Mouse (Mus musculus): ENCODE results near the gene Os9. TPM values are rescaled to one million over a fixed set of nuclear protein-coding genes. Genes with fewer than 3 reads are reported as not detected.
A peak's percentile ranks its signal among the peaks of the same experiment; 100 is the strongest.
"Not testable (repeated sequence)": the region's sequence is repeated elsewhere in the genome, so short reads cannot be mapped to it uniquely, and the experiment has no call there.

The Os9 gene
- polyA plus RNA-seq, 1 experiment from 2014 or later = 51.2 TPM

DNA sequence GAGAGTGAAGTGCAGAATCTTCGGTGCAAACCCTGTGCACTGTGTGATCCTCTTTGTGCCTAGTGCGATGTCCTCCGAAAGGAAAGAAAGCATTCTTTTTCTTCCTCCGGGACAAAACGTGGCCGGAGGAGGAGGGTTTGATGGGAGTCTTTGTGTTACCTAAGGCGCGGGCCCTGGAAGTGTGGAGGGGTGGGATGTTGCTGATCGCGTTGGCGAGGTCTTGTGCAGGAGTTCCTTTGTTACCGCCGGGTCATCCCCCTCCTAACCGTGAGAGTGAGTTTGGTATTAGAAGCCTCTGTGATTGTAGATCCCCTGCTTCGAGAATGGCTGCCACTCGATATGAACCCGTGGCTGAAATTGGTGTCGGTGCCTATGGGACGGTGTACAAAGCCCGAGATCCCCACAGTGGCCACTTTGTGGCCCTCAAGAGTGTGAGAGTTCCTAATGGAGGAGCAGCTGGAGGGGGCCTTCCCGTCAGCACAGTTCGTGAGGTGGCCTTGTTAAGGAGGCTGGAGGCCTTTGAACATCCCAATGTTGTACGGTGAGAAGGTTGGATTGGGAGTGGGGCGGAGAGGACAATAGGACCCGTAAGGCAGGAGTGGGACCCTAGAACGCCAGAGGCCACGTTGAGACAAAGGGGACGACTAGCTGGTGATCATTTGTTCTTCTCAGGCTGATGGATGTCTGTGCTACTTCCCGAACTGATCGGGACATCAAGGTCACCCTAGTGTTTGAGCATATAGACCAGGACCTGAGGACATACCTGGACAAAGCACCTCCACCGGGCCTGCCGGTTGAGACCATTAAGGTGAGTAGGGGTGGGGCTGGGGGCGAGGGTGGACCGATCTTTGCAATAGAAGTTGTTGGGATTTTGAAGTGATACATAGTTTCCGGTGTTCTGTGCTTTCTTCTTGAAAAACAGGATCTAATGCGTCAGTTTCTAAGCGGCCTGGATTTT is 56.7 kb downstream of the Os9 start:
- Histone ChIP-seq H3K9me3 (ENCODE audit: control insufficient read depth, low read length) (no peaks in the 10 kb centered on the region), H3K36me3 (ENCODE audit: control insufficient read depth, insufficient read depth, low read length) (peaks cover 34% of the 10 kb centered on the region), H3K4me2 (peak overlapping the region; percentile 86), H3K4me3 (ENCODE audit: low read depth, low read length) (peak overlapping the region; percentile 87), H3K27me3 (replicated peaks; ENCODE audit: control insufficient read depth, insufficient read depth, low read length) (peaks cover 27% of the 10 kb centered on the region), H3K4me1 (replicated peaks; ENCODE audit: control insufficient read depth, insufficient read depth, low read length) (peaks cover 31% of the 10 kb centered on the region), H3K9ac (ENCODE audit: low read depth, low read length) (peak overlapping the region; percentile 98), H3K27ac (ENCODE audit: low read depth, low read length) (peak overlapping the region; percentile 86)
- WGBS = 11% methylated on average over 37 of the region's 37 CpGs
- no peak for ATAC-seq (replicated peaks; ENCODE audit: low FRiP score)
- no peak for DNase-seq (ENCODE audit: low spot score)

DNA sequence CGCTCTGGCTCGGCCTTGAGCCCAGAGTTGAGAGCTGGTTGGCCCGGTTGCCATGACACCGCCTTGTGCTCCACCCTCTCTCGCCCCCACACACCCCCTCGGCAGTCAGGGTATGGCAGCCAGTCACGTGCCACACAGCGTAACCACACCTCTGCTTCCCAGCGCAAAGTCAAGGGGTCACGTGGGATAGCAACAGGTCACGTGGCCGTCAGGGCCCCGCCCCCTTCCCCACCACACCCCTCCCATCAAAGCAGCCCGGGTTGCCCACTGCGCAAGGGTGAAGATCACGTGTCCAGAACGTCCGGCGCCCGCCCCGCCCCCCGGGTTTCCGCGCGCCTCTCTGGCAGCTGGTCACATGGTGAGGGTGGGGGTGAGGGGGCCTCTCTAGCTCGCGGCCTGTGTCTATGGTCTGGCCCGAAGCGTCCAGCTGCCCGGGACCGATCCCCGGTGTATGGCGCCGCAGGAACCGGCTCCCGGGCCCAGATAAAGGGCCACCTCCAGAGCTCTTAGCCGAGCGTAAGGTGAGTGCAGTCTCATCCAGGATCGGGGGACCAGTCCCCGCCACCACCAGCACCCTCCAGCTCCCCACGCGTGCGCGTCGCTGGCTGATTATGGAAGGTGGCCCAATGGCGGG is 57.6 kb downstream of the Os9 start, which contains the start of gene Cdk4:
TSS of gene Cdk4 (plus strand) at position 296 of the 634 bp plus-strand sequence.
- Histone ChIP-seq H3K4me2 (peak within 1 kb of the TSS; percentile 86), H3K9ac (ENCODE audit: low read depth, low read length) (peak within 1 kb of the TSS; percentile 98), H3K4me1 (replicated peaks; ENCODE audit: control insufficient read depth, insufficient read depth, low read length) (peaks cover 30% of the 10 kb centered on the region), H3K36me3 (ENCODE audit: control insufficient read depth, insufficient read depth, low read length) (peaks cover 34% of the 10 kb centered on the region), H3K9me3 (ENCODE audit: control insufficient read depth, low read length) (no peaks in the 10 kb centered on the region), H3K4me3 (ENCODE audit: low read depth, low read length) (peak within 1 kb of the TSS; percentile 87), H3K27me3 (replicated peaks; ENCODE audit: control insufficient read depth, insufficient read depth, low read length) (peaks cover 35% of the 10 kb centered on the region), H3K27ac (ENCODE audit: low read depth, low read length) (peak within 1 kb of the TSS; percentile 86)
- under 1% methylated on average over 45 of the region's 46 CpGs for WGBS
- ATAC-seq (replicated peaks; ENCODE audit: low FRiP score) = peak; percentile 90
- peak; percentile 100 for DNase-seq (ENCODE audit: low spot score)

DNA sequence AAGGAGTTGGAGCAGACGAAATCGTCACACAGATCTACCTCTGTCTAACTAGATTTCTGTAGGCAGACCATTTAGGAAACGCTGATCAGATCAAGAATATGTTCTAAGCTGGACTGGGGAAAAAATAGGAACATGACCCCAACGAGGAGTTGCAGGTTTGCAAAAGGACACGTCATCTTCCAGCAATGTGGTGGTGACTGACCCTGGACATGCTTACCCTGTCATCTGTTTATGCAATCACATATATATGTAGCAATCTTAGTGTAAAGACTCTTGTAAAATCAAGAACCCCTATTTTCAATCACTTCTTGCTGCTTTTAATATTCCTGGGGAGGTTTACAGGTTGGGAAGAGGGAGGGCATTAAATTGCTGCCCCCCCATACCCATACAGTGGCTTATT is 58.4 kb downstream of the Os9 start:
- Histone ChIP-seq H3K36me3 (ENCODE audit: control insufficient read depth, insufficient read depth, low read length) (peaks cover 29% of the 10 kb centered on the region), H3K9ac (ENCODE audit: low read depth, low read length) (no peak overlapping the region), H3K4me1 (replicated peaks; ENCODE audit: control insufficient read depth, insufficient read depth, low read length) (peaks cover 28% of the 10 kb centered on the region), H3K4me3 (ENCODE audit: low read depth, low read length) (no peak overlapping the region), H3K9me3 (ENCODE audit: control insufficient read depth, low read length) (no peaks in the 10 kb centered on the region), H3K27me3 (replicated peaks; ENCODE audit: control insufficient read depth, insufficient read depth, low read length) (peaks cover 41% of the 10 kb centered on the region), H3K27ac (ENCODE audit: low read depth, low read length) (no peak overlapping the region), H3K4me2 (peak overlapping the region; percentile 86)
- 66% methylated on average over 5 of the region's 5 CpGs for WGBS
- ATAC-seq (replicated peaks; ENCODE audit: low FRiP score) (no peak), DNase-seq (ENCODE audit: low spot score) (no peak)

DNA sequence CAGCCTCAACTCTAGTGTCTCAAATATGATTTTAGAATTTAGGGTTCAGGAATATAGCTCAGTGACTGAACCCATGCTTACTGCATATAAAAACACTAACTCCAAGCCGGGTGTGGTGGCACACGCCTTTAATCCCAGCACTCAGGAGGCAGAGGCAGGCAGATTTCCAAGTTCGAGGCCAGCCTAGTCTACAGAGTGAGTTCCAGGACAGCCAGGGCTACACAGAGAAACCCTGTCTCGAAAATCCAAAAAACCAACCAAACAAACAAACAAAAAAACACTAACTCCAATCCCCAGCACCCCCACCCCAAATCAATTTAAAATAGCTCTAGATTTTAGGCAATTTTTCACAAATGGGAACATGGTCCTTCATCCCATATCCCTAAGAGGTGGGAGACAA is 58.8 kb downstream of the Os9 start:
- H3K4me2 ChIP-seq; H3K27ac ChIP-seq (ENCODE audit: low read depth, low read length); ATAC-seq (replicated peaks; ENCODE audit: low FRiP score); DNase-seq (ENCODE audit: low spot score); H3K9ac ChIP-seq (ENCODE audit: low read depth, low read length); H3K9me3 ChIP-seq (ENCODE audit: control insufficient read depth, low read length); H3K4me3 ChIP-seq (ENCODE audit: low read depth, low read length): not testable (repeated sequence)
- 80% methylated on average over 4 of the region's 4 CpGs for WGBS
- peaks cover 25% of the 10 kb centered on the region for H3K36me3 ChIP-seq (ENCODE audit: control insufficient read depth, insufficient read depth, low read length)
- H3K27me3 ChIP-seq (replicated peaks; ENCODE audit: control insufficient read depth, insufficient read depth, low read length) = peaks cover 45% of the 10 kb centered on the region
- H3K4me1 ChIP-seq (replicated peaks; ENCODE audit: control insufficient read depth, insufficient read depth, low read length) = peaks cover 28% of the 10 kb centered on the region

DNA sequence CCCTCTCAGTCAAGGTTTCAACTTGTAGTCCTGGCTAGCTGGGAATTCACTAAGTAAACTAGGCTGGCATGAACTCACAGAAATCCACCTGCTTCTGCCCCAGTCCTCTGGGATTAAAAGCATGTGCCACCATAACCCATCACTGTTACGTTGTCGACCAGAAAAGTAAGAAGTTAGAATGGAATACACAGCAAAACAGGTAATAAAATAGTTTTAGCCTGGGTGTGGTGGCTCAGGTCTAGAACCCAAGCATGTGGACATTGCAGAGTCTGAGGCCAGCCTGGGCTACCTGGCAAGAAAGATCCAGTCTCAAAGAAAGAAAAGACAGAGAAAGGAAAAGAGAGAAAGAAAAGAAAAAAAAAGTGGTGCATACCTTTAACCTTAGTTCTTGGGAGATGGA is 59.4 kb downstream of the Os9 start:
- WGBS = 63% methylated on average over 2 of the region's 2 CpGs
- ATAC-seq (replicated peaks; ENCODE audit: low FRiP score) (no peak), DNase-seq (ENCODE audit: low spot score) (no peak)
- Histone ChIP-seq H3K4me2 (no peak overlapping the region), H3K27me3 (replicated peaks; ENCODE audit: control insufficient read depth, insufficient read depth, low read length) (peaks cover 46% of the 10 kb centered on the region), H3K9me3 (ENCODE audit: control insufficient read depth, low read length) (no peaks in the 10 kb centered on the region), H3K4me1 (replicated peaks; ENCODE audit: control insufficient read depth, insufficient read depth, low read length) (peaks cover 24% of the 10 kb centered on the region), H3K4me3 (ENCODE audit: low read depth, low read length) (no peak overlapping the region), H3K36me3 (ENCODE audit: control insufficient read depth, insufficient read depth, low read length) (peaks cover 19% of the 10 kb centered on the region), H3K9ac (ENCODE audit: low read depth, low read length) (no peak overlapping the region), H3K27ac (ENCODE audit: low read depth, low read length) (no peak overlapping the region)

DNA sequence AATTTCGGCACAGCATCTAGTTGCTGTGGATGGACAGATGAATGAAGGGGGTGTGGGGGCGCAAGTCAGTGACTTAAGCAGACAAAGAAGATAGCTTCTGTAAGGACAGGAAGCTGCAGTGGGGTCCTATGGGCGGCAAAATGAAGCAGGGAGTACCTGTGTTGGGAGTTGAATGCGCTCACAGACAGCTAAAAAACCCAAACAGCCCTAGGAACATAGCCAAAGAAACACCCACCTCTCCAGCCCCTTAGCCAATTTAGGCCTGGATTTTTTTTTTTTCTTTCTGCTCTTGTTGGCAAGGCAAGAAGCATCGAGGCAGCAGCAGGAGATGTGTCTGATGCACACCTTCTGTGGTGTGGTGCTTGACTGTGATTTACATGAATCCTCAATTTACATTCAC is 59.8 kb downstream of the Os9 start:
- 55% methylated on average over 5 of the region's 5 CpGs for WGBS
- H3K27me3 ChIP-seq (replicated peaks; ENCODE audit: control insufficient read depth, insufficient read depth, low read length) = peaks cover 46% of the 10 kb centered on the region
- no peak for DNase-seq (ENCODE audit: low spot score)

DNA sequence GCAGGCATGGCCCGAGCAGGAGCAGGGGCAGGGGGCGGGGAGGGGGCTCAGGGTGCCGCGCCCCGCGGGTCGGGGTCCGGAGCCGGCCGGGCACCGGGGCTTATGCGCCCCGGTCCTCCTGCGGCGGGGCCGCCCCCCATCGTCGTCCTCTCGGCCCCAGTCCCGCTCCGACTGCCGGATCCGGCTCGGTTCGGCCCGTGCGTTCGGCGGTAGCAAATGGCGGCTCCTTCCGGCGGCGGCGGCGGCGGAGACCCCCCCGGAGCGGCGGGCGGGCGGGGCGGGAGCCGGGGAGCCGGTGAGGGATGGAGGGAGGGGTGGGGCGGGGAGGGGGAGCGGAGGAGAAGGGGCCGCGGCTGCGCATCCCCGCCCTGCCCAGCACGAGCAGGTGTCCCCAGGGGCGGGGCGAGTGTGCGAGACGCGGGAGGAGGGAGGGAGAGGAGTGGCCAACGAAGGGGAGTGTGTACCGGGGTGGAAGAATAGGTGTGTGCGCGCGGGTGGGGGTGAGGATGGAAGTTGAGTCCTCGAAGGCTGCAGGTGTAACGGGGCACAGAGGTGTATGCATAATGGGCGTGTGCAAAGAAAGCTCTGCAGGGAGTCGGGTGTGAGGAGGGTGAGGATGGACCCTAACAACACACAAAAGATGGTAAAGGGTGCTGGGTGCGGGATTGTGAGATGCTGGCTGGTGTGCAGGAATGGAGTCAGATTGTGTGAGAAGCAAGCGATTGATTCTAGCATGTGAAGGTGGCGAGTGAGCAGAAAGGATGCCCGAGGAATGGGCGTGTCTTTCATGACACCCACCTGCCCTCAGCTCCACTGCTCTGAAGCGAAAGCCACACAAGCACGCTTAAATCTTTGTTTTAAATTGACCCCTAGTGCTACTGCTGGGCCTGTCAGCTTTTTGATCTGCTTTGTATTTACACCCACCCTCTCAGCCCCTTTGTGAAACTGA is 60.7 kb downstream of the Os9 start, which contains the start of gene March9:
TSS of gene March9 (minus strand) at position 217 of the 949 bp plus-strand sequence.
- Histone ChIP-seq H3K4me2 (peak within 1 kb of the TSS; percentile 98), H3K9me3 (ENCODE audit: control insufficient read depth, low read length) (no peaks in the 10 kb centered on the region), H3K4me3 (ENCODE audit: low read depth, low read length) (peak within 1 kb of the TSS; percentile 72), H3K27me3 (replicated peaks; ENCODE audit: control insufficient read depth, insufficient read depth, low read length) (peaks cover 48% of the 10 kb centered on the region), H3K9ac (ENCODE audit: low read depth, low read length) (peak within 1 kb of the TSS; percentile 55), H3K4me1 (replicated peaks; ENCODE audit: control insufficient read depth, insufficient read depth, low read length) (peaks cover 16% of the 10 kb centered on the region), H3K27ac (ENCODE audit: low read depth, low read length) (no peak within 1 kb of the TSS), H3K36me3 (ENCODE audit: control insufficient read depth, insufficient read depth, low read length) (peaks cover 7% of the 10 kb centered on the region)
- WGBS = 2% methylated on average over 54 of the region's 72 CpGs
- DNase-seq (ENCODE audit: low spot score) (no peak), ATAC-seq (replicated peaks; ENCODE audit: low FRiP score) (no peak)

More for the DNA sequence above, 59.8 kb downstream of the Os9 start:
- no peak overlapping the region for H3K27ac ChIP-seq (ENCODE audit: low read depth, low read length)
- H3K4me3 ChIP-seq (ENCODE audit: low read depth, low read length) = no peak overlapping the region
- H3K36me3 ChIP-seq (ENCODE audit: control insufficient read depth, insufficient read depth, low read length) = peaks cover 15% of the 10 kb centered on the region
- H3K9me3 ChIP-seq (ENCODE audit: control insufficient read depth, low read length) = no peaks in the 10 kb centered on the region
- no peak overlapping the region for H3K9ac ChIP-seq (ENCODE audit: low read depth, low read length)
- ATAC-seq (replicated peaks; ENCODE audit: low FRiP score) = no peak
- no peak overlapping the region for H3K4me2 ChIP-seq
- peaks cover 24% of the 10 kb centered on the region for H3K4me1 ChIP-seq (replicated peaks; ENCODE audit: control insufficient read depth, insufficient read depth, low read length)
